Mouse (Mus musculus): ENCODE data around the gene Cript. TPM values are rescaled to one million over a fixed set of nuclear protein-coding genes. Genes with fewer than 3 reads are reported as not detected.
"Not testable (repeated sequence)": the region's sequence is repeated elsewhere in the genome, so short reads cannot be mapped to it uniquely, and the experiment has no call there.

Gene Cript
- polyA plus RNA-seq, 1 experiment, result 77.5 TPM

DNA sequence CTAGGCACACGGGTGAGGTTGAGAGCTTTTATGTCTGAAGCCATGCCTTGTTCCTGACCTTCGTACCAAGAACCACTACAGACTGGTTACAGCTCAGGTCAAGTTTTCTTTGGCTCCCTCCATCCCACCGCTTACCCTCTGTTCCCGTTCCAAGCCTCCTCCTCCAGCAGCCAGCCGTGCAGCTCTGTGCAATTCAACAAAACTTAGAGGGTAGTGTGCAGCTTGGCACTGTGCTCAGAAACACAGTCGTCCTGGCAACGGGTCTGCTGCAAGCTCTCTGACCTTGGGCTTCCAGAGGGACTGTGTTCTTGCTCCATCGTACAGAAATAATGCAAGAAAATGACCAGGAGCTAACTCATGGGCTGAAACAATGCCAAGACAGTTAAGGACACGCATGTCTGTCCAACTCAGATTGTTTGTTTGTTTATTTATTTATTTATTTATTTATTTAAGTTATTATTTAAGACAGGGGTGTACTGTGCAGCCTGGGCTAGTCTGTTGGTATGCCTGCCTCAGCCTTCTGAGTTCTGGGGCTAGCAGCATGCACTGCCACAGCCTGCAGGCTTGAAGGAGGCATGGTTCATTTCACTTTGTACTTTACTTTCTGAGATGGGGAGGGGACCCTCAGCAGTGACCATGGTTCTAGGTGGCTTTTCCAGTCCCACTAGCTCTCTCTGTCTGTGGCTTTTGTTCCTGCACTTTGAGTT is 25.3 kb downstream of the Cript start:
- peak; percentile 84 for DNase-seq (ENCODE audit: low read depth)
- no peak for TF ChIP-seq POLR2A (IDR thresholded peaks at IDR 0.05; ENCODE audit: borderline replicate concordance, extremely low read depth, insufficient read depth, insufficient read length, poor library complexity, severe bottlenecking)

DNA sequence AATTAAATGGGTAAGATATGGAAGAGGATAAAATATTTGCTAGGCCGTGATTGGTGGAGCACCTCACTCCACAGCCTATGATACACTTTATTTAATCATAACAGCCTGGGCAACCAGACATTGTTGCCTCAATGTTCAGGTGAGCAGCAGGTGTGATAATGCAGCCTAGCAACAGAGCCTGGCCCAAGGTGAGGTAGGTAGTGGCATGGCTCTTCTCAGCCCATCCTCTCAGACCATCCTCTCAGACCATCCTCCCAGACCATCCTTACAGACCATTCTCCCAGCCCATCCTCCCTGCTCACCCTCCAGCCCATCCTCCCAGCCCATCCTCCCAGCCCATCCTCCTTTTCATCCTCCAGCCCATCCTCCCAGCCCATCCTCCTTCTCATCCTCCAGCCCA is 26.3 kb downstream of the Cript start:
- TF ChIP-seq CTCF (IDR thresholded peaks at IDR 0.05; ENCODE audit: borderline replicate concordance, extremely low read depth, insufficient read depth, insufficient read length), result no peak
- TF ChIP-seq POLR2A (IDR thresholded peaks at IDR 0.05; ENCODE audit: borderline replicate concordance, extremely low read depth, insufficient read depth, insufficient read length, poor library complexity, severe bottlenecking), result no peak
- DNase-seq (ENCODE audit: low read depth), result no peak

DNA sequence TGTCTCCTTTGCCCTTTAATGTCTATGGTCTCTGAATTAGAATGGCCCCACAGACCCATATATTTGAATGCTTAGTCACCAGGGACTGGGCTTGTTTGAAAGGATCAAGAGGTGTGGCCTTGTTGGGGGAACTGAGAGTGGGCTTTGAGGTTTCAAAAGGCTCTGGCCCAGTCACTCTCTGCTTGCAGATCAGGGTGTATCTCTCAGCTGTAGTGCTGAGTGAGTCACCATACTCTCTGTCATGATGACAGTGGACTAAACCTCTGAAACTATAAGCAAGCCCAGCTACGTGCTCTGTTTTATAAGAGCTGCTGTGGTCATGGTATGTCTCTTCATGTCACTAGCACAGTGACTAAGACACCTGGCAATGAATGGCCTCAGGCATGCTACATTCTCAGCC is 27.1 kb downstream of the Cript start:
- no peak for TF ChIP-seq CTCF (IDR thresholded peaks at IDR 0.05; ENCODE audit: borderline replicate concordance, extremely low read depth, insufficient read depth, insufficient read length)
- no peak for TF ChIP-seq POLR2A (IDR thresholded peaks at IDR 0.05; ENCODE audit: borderline replicate concordance, extremely low read depth, insufficient read depth, insufficient read length, poor library complexity, severe bottlenecking)
- DNase-seq (ENCODE audit: low read depth), result no peak

DNA sequence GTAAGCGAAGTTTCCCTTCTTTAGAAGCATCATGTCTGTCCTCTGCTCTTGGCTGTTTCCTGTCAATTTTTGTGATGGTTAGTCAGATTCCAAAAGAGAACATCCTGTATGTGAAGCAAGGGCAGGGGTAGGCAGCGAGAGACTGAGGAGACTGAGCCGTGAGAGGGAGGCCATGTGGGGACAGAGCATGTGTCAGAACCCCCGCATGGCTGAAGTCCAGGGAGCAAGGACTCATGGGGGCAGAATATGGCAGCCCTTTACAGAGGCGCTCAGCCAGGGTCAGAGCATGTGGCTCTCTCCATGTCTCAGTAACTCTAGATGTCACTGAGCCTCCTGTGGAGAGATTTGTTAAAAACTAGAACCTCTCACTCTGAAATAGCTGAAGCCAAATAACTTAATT is 28.6 kb downstream of the Cript start:
- TF ChIP-seq POLR2A (IDR thresholded peaks at IDR 0.05; ENCODE audit: borderline replicate concordance, extremely low read depth, insufficient read depth, insufficient read length, poor library complexity, severe bottlenecking), result no peak
- no peak for TF ChIP-seq CTCF (IDR thresholded peaks at IDR 0.05; ENCODE audit: borderline replicate concordance, extremely low read depth, insufficient read depth, insufficient read length)

DNA sequence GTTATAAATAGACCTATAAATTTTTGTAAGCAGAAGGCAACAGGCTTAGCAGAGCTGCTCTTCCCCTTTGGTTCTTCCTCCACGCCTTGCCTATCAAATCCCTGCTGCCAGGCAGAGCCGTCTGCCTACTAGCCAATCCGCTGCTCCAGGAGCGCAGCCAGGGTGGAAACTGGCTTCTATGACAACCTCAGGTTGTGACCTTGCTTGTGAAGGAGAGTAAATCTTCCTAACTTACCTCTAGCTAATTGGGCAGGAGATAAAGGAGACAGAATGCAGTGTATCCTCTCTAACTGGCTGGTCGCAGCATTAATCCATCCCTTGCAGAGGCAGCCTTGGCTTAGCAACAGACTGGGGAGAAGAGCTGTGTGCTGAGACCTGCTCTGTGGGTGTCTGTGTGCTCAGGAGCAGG is 29.7 kb downstream of the Cript start:
- DNase-seq (ENCODE audit: low read depth), result peak; percentile 56
- no peak for TF ChIP-seq POLR2A (IDR thresholded peaks at IDR 0.05; ENCODE audit: borderline replicate concordance, extremely low read depth, insufficient read depth, insufficient read length, poor library complexity, severe bottlenecking)
- TF ChIP-seq CTCF (IDR thresholded peaks at IDR 0.05; ENCODE audit: borderline replicate concordance, extremely low read depth, insufficient read depth, insufficient read length), result no peak

More for the DNA sequence above, 28.6 kb downstream of the Cript start:
- DNase-seq (ENCODE audit: low read depth), result no peak

DNA sequence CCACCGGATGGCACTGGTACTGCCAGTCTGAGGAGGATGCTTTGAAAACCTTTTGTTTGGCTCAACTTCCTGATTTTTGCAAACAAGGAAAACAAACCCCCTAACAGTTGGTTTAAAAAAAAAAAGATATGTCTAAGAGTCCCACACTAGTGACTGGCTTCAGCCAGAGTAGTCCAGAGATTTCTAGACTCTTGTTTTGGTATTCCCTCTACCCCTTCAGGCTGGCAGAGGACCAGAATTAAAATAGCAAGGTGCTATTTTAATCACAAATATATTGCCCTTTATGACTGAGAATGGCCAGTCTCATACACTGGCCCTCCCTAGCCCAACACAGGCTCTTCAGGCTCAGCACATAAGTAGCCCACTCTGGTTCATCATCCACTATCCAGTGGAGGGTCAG is 30.3 kb downstream of the Cript start:
- DNase-seq (ENCODE audit: low read depth), result no peak
- no peak for TF ChIP-seq CTCF (IDR thresholded peaks at IDR 0.05; ENCODE audit: borderline replicate concordance, extremely low read depth, insufficient read depth, insufficient read length)
- no peak for TF ChIP-seq POLR2A (IDR thresholded peaks at IDR 0.05; ENCODE audit: borderline replicate concordance, extremely low read depth, insufficient read depth, insufficient read length, poor library complexity, severe bottlenecking)

DNA sequence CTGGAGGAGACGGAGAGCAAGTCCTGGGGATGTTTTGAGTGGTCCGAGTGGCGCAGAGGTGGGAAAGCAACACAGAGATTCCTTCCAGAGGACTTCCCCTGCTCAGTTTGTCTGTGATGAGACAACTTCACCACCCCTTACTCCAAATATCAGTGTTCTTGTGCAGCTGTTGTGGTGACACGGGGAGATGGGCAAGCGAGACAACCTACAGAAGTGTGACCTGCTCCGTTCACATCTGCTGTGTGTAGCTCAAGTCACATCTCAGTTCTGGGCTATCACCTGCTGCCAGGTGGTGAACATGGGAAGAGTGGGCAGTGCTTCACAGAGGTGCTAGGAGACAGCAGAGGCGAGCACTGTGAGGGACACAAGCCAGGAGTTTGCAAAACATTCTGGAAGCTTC is 31.4 kb downstream of the Cript start:
- no peak for TF ChIP-seq CTCF (IDR thresholded peaks at IDR 0.05; ENCODE audit: borderline replicate concordance, extremely low read depth, insufficient read depth, insufficient read length)
- no peak for TF ChIP-seq POLR2A (IDR thresholded peaks at IDR 0.05; ENCODE audit: borderline replicate concordance, extremely low read depth, insufficient read depth, insufficient read length, poor library complexity, severe bottlenecking)

DNA sequence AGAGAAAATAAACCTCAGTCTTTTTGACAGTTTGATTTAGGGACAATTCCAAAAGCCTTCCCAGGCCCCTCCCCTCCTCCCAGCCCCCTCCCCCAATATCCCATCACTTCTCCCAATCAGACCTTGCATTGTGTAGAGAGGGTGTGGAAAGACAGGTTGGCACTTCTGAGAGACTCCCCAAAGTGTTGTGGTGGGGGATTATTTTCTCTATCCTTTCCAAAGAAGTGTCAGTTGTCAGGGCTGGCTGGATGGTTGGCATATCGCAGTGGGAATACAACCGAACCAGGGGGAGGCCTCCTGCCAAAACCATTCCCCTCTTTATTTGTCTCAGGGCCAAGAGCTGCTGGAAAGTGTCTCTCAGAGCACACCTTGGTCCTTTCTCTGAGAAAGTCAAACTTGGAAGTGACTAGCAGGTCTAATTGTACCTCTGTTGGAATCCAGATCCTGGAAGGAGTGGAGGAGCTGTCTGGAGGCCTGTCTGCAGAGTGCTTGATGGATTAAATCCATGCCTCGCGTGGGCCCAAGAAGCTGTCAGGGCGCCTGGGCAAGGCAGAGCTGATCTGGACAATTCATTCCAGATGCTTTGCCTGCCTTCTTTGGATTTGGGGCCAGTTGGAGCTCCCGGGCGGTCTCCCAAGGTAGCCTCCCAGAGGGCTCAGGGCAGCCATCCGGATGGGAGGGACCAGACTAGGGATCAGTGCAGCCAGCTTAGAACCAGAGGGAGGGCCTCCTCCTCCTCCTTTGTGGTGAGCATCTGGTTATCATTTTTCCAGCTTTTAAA is 32.3 kb downstream of the Cript start:
- DNase-seq (ENCODE audit: low read depth), result no peak
- TF ChIP-seq CTCF (IDR thresholded peaks at IDR 0.05; ENCODE audit: borderline replicate concordance, extremely low read depth, insufficient read depth, insufficient read length), result no peak
- TF ChIP-seq POLR2A (IDR thresholded peaks at IDR 0.05; ENCODE audit: borderline replicate concordance, extremely low read depth, insufficient read depth, insufficient read length, poor library complexity, severe bottlenecking), result no peak

More for the DNA sequence above, 31.4 kb downstream of the Cript start:
- no peak for DNase-seq (ENCODE audit: low read depth)

DNA sequence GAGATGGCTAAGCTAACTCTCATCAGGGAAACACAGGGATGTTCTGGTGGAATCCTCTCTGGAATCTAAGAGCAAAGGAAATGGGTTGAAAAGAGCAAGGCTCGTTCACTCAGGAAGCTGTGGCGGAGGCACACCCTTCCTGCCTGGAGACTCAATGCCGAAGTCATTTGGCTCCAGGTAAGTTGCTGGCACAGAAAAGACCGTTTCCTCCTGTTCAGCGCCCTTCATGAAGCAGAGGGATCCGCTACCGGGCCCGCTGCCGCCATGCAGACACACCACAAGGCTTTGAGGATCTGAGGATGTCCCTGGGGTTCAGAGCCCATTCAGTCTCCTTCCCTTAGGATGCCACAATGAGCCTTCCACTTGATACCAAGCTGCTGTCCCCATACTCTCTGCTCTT is 37.3 kb downstream of the Cript start:
- no peak for DNase-seq (ENCODE audit: low read depth)
- no peak for TF ChIP-seq POLR2A (IDR thresholded peaks at IDR 0.05; ENCODE audit: borderline replicate concordance, extremely low read depth, insufficient read depth, insufficient read length, poor library complexity, severe bottlenecking)

DNA sequence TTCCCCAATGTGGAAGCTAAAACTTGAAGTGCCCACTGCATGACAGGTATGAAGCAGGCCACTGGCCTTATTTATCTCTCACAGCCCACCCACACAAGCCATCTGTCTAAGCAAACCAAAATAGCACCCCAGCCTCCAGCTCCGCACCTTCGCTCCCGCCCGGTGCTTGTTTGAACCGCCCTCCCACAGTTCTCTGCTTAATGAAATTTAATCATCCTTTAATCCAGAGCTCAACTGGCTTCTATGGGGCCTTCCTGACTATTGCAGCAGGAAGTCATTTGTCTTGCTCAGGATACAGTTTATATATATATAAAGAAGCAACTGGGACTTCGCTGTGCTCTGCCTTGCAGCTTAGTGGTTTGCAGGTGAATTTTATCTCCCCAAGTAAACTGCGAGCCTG is 38.1 kb downstream of the Cript start:
- TF ChIP-seq CTCF (IDR thresholded peaks at IDR 0.05; ENCODE audit: borderline replicate concordance, extremely low read depth, insufficient read depth, insufficient read length) (no peak), POLR2A (IDR thresholded peaks at IDR 0.05; ENCODE audit: borderline replicate concordance, extremely low read depth, insufficient read depth, insufficient read length, poor library complexity, severe bottlenecking) (no peak)

DNA sequence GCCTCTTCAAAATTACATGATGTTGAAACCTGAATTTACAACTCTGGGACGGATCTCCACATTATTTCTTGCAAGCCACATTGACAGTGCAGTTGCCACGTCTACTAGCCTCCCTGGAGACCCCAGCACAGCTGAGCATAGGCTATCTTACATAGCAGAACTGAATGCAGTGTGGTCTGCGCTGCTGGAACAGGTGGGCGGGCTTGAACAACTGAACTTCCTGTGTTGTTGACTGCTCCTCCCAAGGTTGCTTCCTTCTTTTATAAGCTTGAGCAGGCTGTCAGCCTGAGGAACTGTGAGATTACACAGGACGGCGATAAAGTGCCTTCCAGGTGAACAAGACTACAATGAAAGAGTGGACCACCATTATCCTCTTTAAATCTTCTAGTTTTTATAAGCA is 38.6 kb downstream of the Cript start:
- no peak for DNase-seq (ENCODE audit: low read depth)
- TF ChIP-seq POLR2A (IDR thresholded peaks at IDR 0.05; ENCODE audit: borderline replicate concordance, extremely low read depth, insufficient read depth, insufficient read length, poor library complexity, severe bottlenecking) (no peak), CTCF (IDR thresholded peaks at IDR 0.05; ENCODE audit: borderline replicate concordance, extremely low read depth, insufficient read depth, insufficient read length) (no peak)

More for the DNA sequence above, 38.1 kb downstream of the Cript start:
- no peak for DNase-seq (ENCODE audit: low read depth)

DNA sequence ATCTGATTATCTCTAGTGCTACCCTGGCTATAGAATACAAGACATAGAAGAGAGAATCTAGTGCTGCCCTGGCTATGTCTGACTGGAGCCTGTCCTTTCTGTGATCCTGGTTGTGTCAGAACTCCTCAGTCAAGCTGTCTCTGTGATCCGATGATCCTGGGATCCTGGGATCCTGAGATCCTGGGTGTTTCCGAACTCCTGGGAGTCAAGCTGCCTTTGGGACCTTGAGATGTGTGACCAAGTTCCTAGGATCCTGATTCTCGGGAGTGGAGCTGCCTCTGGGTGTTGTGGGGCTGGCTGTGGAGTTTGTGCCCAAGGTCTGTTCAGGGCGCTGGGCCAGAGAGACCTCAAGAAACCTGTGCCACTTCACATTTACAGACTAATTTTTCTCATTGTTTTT is 43.6 kb downstream of the Cript start:
- DNase-seq (ENCODE audit: low read depth), result no peak
- TF ChIP-seq CTCF (IDR thresholded peaks at IDR 0.05; ENCODE audit: borderline replicate concordance, extremely low read depth, insufficient read depth, insufficient read length) (no peak), POLR2A (IDR thresholded peaks at IDR 0.05; ENCODE audit: borderline replicate concordance, extremely low read depth, insufficient read depth, insufficient read length, poor library complexity, severe bottlenecking) (no peak)

DNA sequence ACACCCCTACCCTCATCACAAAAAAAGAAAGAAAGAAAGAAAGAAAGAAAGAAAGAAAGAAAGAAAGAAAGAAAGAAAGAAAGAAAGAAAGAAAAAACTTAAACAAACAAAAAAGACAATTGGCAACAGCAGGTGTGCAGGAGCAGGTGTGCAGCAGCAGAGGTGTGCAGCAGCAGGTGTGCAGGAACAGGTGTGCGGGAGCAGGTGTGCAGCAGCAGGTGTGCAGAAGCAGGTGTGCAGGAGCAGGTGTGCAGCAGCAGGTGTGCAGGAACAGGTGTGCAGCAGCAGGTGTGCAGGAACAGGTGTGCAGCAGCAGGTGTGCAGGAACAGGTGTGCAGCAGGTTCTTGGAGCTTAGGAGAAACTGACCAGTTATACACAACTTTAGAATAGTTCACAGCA is 46.8 kb downstream of the Cript start:
- not testable (repeated sequence) for DNase-seq (ENCODE audit: low read depth)

All from brain, embryonic 14.5 days (tissue).